Mouse (Mus musculus) liver, embryonic 14 days (tissue): ENCODE data around the gene Pex7. TPM values are rescaled to one million over a fixed set of nuclear protein-coding genes. Genes with fewer than 3 reads are reported as not detected.

ENCODE experiments used
- polyA plus RNA-seq: library from polyadenylated mRNA; depleted of rRNA; stranded (reverse); fragments of >200 nt; gene quantifications from 2 replicates; pipeline ENCODE4 v1.2.3, GENCODE M21; 2012; rRNA removed

Gene Pex7
- 12.6 and 15.0 TPM in 2 replicates for polyA plus RNA-seq

GRCm38 (mm10) chr10:19907246-19907804 is at the start of gene Pex7:
TSS of gene Pex7 (minus strand) at chr10:19907689.

DNA sequence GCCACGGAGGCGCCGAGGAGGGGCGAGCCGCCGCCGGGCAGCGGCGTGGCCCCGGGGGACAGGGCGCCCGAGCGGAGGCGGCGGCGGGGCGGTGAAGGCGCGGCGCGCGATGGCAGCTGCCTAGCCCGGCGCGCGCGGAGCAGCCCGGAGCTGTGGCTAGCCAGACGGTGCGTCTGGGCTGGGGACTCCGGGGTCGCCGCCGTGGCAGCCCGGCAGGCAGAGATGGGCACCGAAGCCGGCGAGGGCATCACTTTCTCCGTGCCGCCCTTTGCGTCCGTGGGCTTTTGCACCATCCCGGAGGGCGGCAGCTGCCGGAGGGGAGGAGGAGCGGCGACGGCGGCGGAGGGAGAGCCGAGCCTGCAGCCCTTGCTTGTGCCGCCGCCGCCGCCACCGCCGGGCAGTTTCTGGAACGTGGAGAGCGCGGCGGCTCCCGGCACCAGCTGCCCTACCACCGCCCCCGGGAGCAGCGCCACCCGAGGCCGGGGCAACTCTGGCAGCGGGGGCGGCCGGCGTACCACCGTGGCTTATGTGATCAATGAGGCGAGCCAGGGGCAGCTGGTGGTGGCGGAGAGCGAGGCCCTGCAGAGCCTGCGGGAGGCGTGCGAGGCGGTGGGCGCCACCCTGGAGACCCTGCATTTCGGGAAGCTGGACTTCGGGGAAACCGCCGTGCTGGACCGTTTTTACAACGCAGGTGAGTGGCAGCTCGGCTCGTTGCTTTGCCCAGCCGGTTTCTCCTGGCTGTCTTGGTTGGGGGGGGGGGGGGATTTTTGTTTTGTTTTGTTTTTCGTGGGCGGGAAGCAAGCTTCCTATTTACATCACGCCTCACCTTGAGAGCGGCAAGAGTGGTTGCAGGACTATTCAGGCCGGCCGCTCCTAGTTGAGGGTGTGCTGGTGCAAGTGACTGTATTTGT is 27.1 kb upstream of the Pex7 start, which contains the start of gene Map3k5:
Gene Map3k5, plus strand, starts transcription at position 89 of the 911 bp plus-strand sequence.

GRCm38 (mm10) chr10:19850998-19851691 is 56.3 kb downstream of the Pex7 start, which contains the start of gene Slc35d3:
TSS of gene Slc35d3 (minus strand) at chr10:19851459.

Other genes with a start within 250 kb of the Pex7 start
- gene Il20ra, start 195.1 kb downstream of the Pex7 start, polyA plus RNA-seq = 0.07 and 0.09 TPM in 2 replicates
- gene Slc35d3, start 56.2 kb downstream of the Pex7 start, polyA plus RNA-seq = 2.4 and 2.6 TPM in 2 replicates
- 0.97 and 1.1 TPM in 2 replicates for gene Map3k5, start 26.8 kb upstream of the Pex7 start, polyA plus RNA-seq
- gene Map7, start 240.8 kb upstream of the Pex7 start, polyA plus RNA-seq = 2.3 and 2.7 TPM in 2 replicates